Mouse (Mus musculus): ENCODE data around the gene Saa1. TPM values are rescaled to one million over a fixed set of nuclear protein-coding genes. Genes with fewer than 3 reads are reported as not detected.
A peak's percentile ranks its signal among the peaks of the same experiment; 100 is the strongest.

Saa1 gene
- polyA plus RNA-seq, 1 experiment from 2014 or later: 0.56 TPM

- Histone ChIP-seq H3K27ac (ENCODE audit: low read depth, low read length) (no peak overlapping the region), H3K4me1 (ENCODE audit: control insufficient read depth, insufficient read depth, low read depth, low read length) (no peaks in the 10 kb centered on the region), H3K4me3 (ENCODE audit: low read length) (no peak overlapping the region), H3K9ac (ENCODE audit: low read depth, low read length) (no peak overlapping the region), H3K4me2 (ENCODE audit: low read length) (no peak overlapping the region), H3K9me3 (ENCODE audit: control insufficient read depth, low read length) (no peaks in the 10 kb centered on the region), H3K36me3 (ENCODE audit: control insufficient read depth, insufficient read depth, low read length) (no peaks in the 10 kb centered on the region), H3K27me3 (replicated peaks; ENCODE audit: control insufficient read depth, insufficient read depth, low read length) (no peaks in the 10 kb centered on the region)
- no peak for ATAC-seq
- 85% methylated on average over 3 of the region's 3 CpGs for WGBS
Observed at GRCm38 (mm10) chr7:46723849-46724248, 18.9 kb downstream of the Saa1 start.

- Histone ChIP-seq H3K9ac (ENCODE audit: low read depth, low read length) (no peak overlapping the region), H3K4me1 (ENCODE audit: control insufficient read depth, insufficient read depth, low read depth, low read length) (no peaks in the 10 kb centered on the region), H3K9me3 (ENCODE audit: control insufficient read depth, low read length) (no peaks in the 10 kb centered on the region), H3K27ac (ENCODE audit: low read depth, low read length) (no peak overlapping the region), H3K36me3 (ENCODE audit: control insufficient read depth, insufficient read depth, low read length) (no peaks in the 10 kb centered on the region), H3K27me3 (replicated peaks; ENCODE audit: control insufficient read depth, insufficient read depth, low read length) (no peaks in the 10 kb centered on the region), H3K4me3 (ENCODE audit: low read length) (no peak overlapping the region), H3K4me2 (ENCODE audit: low read length) (no peak overlapping the region)
- 96% methylated on average over 6 of the region's 6 CpGs for WGBS
- ATAC-seq: no peak
Observed at GRCm38 (mm10) chr7:46723354-46723753, 19.4 kb downstream of the Saa1 start.

GRCm38 (mm10) chr7:46720460-46720859, 22.3 kb downstream of the Saa1 start:
- H3K4me3 ChIP-seq (ENCODE audit: low read length): no peak overlapping the region
- H3K9me3 ChIP-seq (ENCODE audit: control insufficient read depth, low read length): no peaks in the 10 kb centered on the region
- no peak overlapping the region for H3K27ac ChIP-seq (ENCODE audit: low read depth, low read length)
- no peaks in the 10 kb centered on the region for H3K27me3 ChIP-seq (replicated peaks; ENCODE audit: control insufficient read depth, insufficient read depth, low read length)
- no peaks in the 10 kb centered on the region for H3K4me1 ChIP-seq (ENCODE audit: control insufficient read depth, insufficient read depth, low read depth, low read length)
- no peak overlapping the region for H3K9ac ChIP-seq (ENCODE audit: low read depth, low read length)
- H3K36me3 ChIP-seq (ENCODE audit: control insufficient read depth, insufficient read depth, low read length): no peaks in the 10 kb centered on the region
- WGBS: 74% methylated on average over 9 of the region's 9 CpGs
- no peak for ATAC-seq
- no peak overlapping the region for H3K4me2 ChIP-seq (ENCODE audit: low read length)

- WGBS: 82% methylated on average over 7 of the region's 7 CpGs
- Histone ChIP-seq H3K4me3 (ENCODE audit: low read length) (no peak overlapping the region), H3K4me1 (ENCODE audit: control insufficient read depth, insufficient read depth, low read depth, low read length) (no peaks in the 10 kb centered on the region), H3K4me2 (ENCODE audit: low read length) (no peak overlapping the region), H3K27ac (ENCODE audit: low read depth, low read length) (no peak overlapping the region), H3K9me3 (ENCODE audit: control insufficient read depth, low read length) (no peaks in the 10 kb centered on the region), H3K27me3 (replicated peaks; ENCODE audit: control insufficient read depth, insufficient read depth, low read length) (no peaks in the 10 kb centered on the region), H3K9ac (ENCODE audit: low read depth, low read length) (no peak overlapping the region), H3K36me3 (ENCODE audit: control insufficient read depth, insufficient read depth, low read length) (no peaks in the 10 kb centered on the region)
- no peak for ATAC-seq
Observed at GRCm38 (mm10) chr7:46719526-46719925, 23.3 kb downstream of the Saa1 start.

GRCm38 (mm10) chr7:46718591-46719270, 24.0 kb downstream of the Saa1 start:
- Histone ChIP-seq H3K36me3 (ENCODE audit: control insufficient read depth, insufficient read depth, low read length) (no peaks in the 10 kb centered on the region), H3K4me2 (ENCODE audit: low read length) (no peak overlapping the region), H3K9ac (ENCODE audit: low read depth, low read length) (no peak overlapping the region), H3K4me1 (ENCODE audit: control insufficient read depth, insufficient read depth, low read depth, low read length) (no peaks in the 10 kb centered on the region), H3K27me3 (replicated peaks; ENCODE audit: control insufficient read depth, insufficient read depth, low read length) (no peaks in the 10 kb centered on the region), H3K9me3 (ENCODE audit: control insufficient read depth, low read length) (no peaks in the 10 kb centered on the region), H3K27ac (ENCODE audit: low read depth, low read length) (peak overlapping the region; percentile 59), H3K4me3 (ENCODE audit: low read length) (no peak overlapping the region)
- ATAC-seq: peak; percentile 93
- 76% methylated on average over 7 of the region's 7 CpGs for WGBS

GRCm38 (mm10) chr7:46716897-46717296, 25.9 kb downstream of the Saa1 start:
- H3K4me2 ChIP-seq (ENCODE audit: low read length): no peak overlapping the region
- no peaks in the 10 kb centered on the region for H3K27me3 ChIP-seq (replicated peaks; ENCODE audit: control insufficient read depth, insufficient read depth, low read length)
- no peaks in the 10 kb centered on the region for H3K9me3 ChIP-seq (ENCODE audit: control insufficient read depth, low read length)
- 55% methylated on average over 5 of the region's 5 CpGs for WGBS
- no peak overlapping the region for H3K4me3 ChIP-seq (ENCODE audit: low read length)
- H3K4me1 ChIP-seq (ENCODE audit: control insufficient read depth, insufficient read depth, low read depth, low read length): no peaks in the 10 kb centered on the region
- H3K27ac ChIP-seq (ENCODE audit: low read depth, low read length): no peak overlapping the region
- H3K9ac ChIP-seq (ENCODE audit: low read depth, low read length): no peak overlapping the region
- ATAC-seq: no peak
- H3K36me3 ChIP-seq (ENCODE audit: control insufficient read depth, insufficient read depth, low read length): no peaks in the 10 kb centered on the region

GRCm38 (mm10) chr7:46715600-46715999, 27.2 kb downstream of the Saa1 start, which contains the start of gene Saa3:
TSS of gene Saa3 (minus strand) at chr7:46715700.
- no peak within 1 kb of the TSS for H3K9ac ChIP-seq (ENCODE audit: low read depth, low read length)
- 90% methylated on average over 5 of the region's 5 CpGs for WGBS
- H3K27me3 ChIP-seq (replicated peaks; ENCODE audit: control insufficient read depth, insufficient read depth, low read length): no peaks in the 10 kb centered on the region
- H3K36me3 ChIP-seq (ENCODE audit: control insufficient read depth, insufficient read depth, low read length): no peaks in the 10 kb centered on the region
- no peaks in the 10 kb centered on the region for H3K9me3 ChIP-seq (ENCODE audit: control insufficient read depth, low read length)
- H3K4me2 ChIP-seq (ENCODE audit: low read length): no peak within 1 kb of the TSS
- H3K4me1 ChIP-seq (ENCODE audit: control insufficient read depth, insufficient read depth, low read depth, low read length): no peaks in the 10 kb centered on the region
- H3K27ac ChIP-seq (ENCODE audit: low read depth, low read length): no peak within 1 kb of the TSS
- no peak within 1 kb of the TSS for H3K4me3 ChIP-seq (ENCODE audit: low read length)
- no peak for ATAC-seq

- no peak overlapping the region for H3K4me2 ChIP-seq (ENCODE audit: low read length)
- no peak for ATAC-seq
- H3K36me3 ChIP-seq (ENCODE audit: control insufficient read depth, insufficient read depth, low read length): no peaks in the 10 kb centered on the region
- H3K4me3 ChIP-seq (ENCODE audit: low read length): no peak overlapping the region
- H3K27me3 ChIP-seq (replicated peaks; ENCODE audit: control insufficient read depth, insufficient read depth, low read length): no peaks in the 10 kb centered on the region
- WGBS: 35% methylated on average over 6 of the region's 6 CpGs
- H3K4me1 ChIP-seq (ENCODE audit: control insufficient read depth, insufficient read depth, low read depth, low read length): peaks cover 3% of the 10 kb centered on the region
- no peak overlapping the region for H3K9ac ChIP-seq (ENCODE audit: low read depth, low read length)
- H3K27ac ChIP-seq (ENCODE audit: low read depth, low read length): no peak overlapping the region
- no peaks in the 10 kb centered on the region for H3K9me3 ChIP-seq (ENCODE audit: control insufficient read depth, low read length)
Observed at GRCm38 (mm10) chr7:46714518-46714917, 28.3 kb downstream of the Saa1 start.

- H3K9me3 ChIP-seq (ENCODE audit: control insufficient read depth, low read length): no peaks in the 10 kb centered on the region
- no peak overlapping the region for H3K4me2 ChIP-seq (ENCODE audit: low read length)
- ATAC-seq: no peak
- H3K36me3 ChIP-seq (ENCODE audit: control insufficient read depth, insufficient read depth, low read length): no peaks in the 10 kb centered on the region
- H3K27me3 ChIP-seq (replicated peaks; ENCODE audit: control insufficient read depth, insufficient read depth, low read length): no peaks in the 10 kb centered on the region
- no peak overlapping the region for H3K27ac ChIP-seq (ENCODE audit: low read depth, low read length)
- H3K4me3 ChIP-seq (ENCODE audit: low read length): no peak overlapping the region
- H3K9ac ChIP-seq (ENCODE audit: low read depth, low read length): no peak overlapping the region
- WGBS: 75% methylated on average over 6 of the region's 6 CpGs
- H3K4me1 ChIP-seq (ENCODE audit: control insufficient read depth, insufficient read depth, low read depth, low read length): peaks cover 7% of the 10 kb centered on the region
Observed at GRCm38 (mm10) chr7:46712250-46712649, 30.5 kb downstream of the Saa1 start.

Data from hindbrain, embryonic 16.5 days (tissue).